Mouse (Mus musculus) brain, embryonic 14.5 days (tissue): ENCODE data around the gene Tbx6. TPM values are rescaled to one million over a fixed set of nuclear protein-coding genes. Genes with fewer than 3 reads are reported as not detected.

Experiments used
- DNase-seq: peaks from one replicate; pipeline ENCODE4 v3.0.0-alpha.2; 2011; ENCODE audit warnings: low read depth
- CTCF ChIP-seq: fragments of 200-500 bp; IDR thresholded peaks from 2 replicates; pipeline ENCODE4 v1.5.1; 2012; ENCODE audit warnings: inconsistent platforms, mild to moderate bottlenecking, moderate library complexity, borderline replicate concordance; ENCODE audit not compliant: insufficient read depth, insufficient read length; ENCODE audit errors: extremely low read depth
- POLR2A ChIP-seq: fragments of 200-500 bp; IDR thresholded peaks from 2 replicates; pipeline ENCODE4 v1.6.1; 2012; ENCODE audit warnings: mild to moderate bottlenecking, inconsistent platforms, borderline replicate concordance; ENCODE audit not compliant: poor library complexity, insufficient read depth, insufficient read length, severe bottlenecking; ENCODE audit errors: extremely low read depth
- polyA plus RNA-seq: library from polyadenylated mRNA; depleted of rRNA; stranded (reverse); fragments of >200 nt; gene quantifications from 2 replicates; pipeline ENCODE4 v1.2.3, GENCODE M21; 2012

Tbx6 gene
- polyA plus RNA-seq, 1 experiment: 1.6 TPM

DNA sequence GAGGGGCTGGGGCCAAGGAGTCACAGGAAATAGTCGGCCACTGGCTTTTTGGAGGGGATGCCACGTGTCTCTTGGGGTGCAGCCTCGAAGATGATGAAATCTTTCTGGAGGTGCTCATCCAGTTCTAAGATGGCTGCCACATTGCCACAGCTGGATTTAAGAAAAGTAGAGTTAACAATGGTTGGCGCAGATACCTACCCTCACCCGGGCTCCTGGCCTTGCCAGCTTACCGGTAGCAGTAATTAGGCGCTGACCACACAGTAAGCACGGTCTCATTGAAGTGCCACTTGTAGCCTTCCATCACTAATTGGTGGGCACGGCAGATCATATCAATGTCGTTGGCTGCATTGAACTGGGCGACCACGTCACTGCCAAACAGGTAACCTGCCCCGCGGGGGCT lies 4.9 kb downstream of the Tbx6 start:
- TF ChIP-seq POLR2A: no peak
- no peak for TF ChIP-seq CTCF
- DNase-seq: no peak

DNA sequence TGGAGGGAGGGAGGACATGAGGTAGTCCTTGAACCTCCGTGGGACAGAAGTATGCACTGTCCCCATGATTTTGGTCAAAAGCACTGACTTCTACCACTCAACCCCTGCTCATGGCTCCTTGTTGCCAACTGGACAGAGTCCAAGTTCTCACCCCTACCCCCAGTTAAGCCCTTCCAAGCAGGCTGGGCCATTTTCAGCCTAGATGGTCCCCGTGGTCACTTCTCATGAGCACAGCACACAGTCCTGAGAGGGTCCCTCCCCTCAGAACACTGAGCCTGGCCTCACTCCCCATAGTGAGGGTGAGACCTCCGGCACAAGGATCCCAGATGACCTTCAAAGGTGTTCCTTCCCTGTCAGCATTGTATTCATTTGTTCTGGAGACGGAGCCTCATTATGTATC lies 7.9 kb downstream of the Tbx6 start:
- no peak for DNase-seq
- TF ChIP-seq CTCF (no peak), POLR2A (no peak)

GRCm38 (mm10) chr7:126791851-126792720 lies 10.8 kb downstream of the Tbx6 start, which contains the start of gene Ppp4c:
Ppp4c (minus strand) TSS chr7:126792496.
- DNase-seq: peak; percentile 99
- TF ChIP-seq POLR2A (peak; percentile 64), CTCF (no peak)

DNA sequence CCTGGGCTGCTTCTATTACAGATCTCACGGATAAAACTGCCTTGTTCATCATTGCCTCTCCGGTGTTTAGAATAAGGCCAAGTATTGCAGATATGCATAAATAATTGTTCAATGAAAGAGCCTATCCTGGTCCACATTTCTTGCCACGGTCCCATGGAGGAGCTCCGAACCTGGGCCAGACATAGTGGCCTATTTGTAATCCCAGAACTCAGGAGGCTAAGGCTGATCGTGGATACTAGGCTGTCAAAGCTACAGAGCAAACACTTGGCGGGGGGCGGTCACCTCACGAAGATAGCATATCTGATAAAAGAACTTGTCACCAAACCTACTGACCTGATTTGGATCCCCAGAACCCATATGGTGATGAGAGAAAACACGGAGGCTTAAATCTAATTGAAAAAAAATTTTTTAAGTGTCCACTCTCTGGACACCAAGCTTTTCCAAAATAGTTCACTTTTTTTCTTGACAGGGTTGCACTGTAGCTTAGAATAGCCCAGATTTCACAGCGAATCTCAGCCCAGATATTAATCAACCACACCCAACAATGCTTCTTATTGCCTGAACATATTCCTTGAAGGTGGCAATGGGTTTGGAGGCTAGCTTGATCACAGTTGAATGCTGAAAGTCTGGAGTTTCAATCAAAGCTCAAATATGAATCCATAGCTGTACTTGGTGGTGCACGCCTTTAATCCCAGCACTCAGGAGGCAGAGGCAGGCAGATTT lies 11.6 kb downstream of the Tbx6 start:
- no peak for DNase-seq
- no peak for TF ChIP-seq CTCF
- no peak for TF ChIP-seq POLR2A

GRCm38 (mm10) chr7:126793456-126794270 lies 12.4 kb downstream of the Tbx6 start:
- DNase-seq: no peak
- no peak for TF ChIP-seq CTCF
- TF ChIP-seq POLR2A: no peak

- no peak for TF ChIP-seq CTCF
- no peak for DNase-seq
Measured at GRCm38 (mm10) chr7:126794271-126794605, 13.0 kb downstream of the Tbx6 start.

- no peak for TF ChIP-seq POLR2A
- TF ChIP-seq CTCF: no peak
- no peak for DNase-seq
Measured at GRCm38 (mm10) chr7:126795387-126796317, 14.4 kb downstream of the Tbx6 start.

- DNase-seq: peak; percentile 37
- TF ChIP-seq POLR2A (no peak), CTCF (no peak)
Measured at GRCm38 (mm10) chr7:126796350-126796932, 15.2 kb downstream of the Tbx6 start.

DNA sequence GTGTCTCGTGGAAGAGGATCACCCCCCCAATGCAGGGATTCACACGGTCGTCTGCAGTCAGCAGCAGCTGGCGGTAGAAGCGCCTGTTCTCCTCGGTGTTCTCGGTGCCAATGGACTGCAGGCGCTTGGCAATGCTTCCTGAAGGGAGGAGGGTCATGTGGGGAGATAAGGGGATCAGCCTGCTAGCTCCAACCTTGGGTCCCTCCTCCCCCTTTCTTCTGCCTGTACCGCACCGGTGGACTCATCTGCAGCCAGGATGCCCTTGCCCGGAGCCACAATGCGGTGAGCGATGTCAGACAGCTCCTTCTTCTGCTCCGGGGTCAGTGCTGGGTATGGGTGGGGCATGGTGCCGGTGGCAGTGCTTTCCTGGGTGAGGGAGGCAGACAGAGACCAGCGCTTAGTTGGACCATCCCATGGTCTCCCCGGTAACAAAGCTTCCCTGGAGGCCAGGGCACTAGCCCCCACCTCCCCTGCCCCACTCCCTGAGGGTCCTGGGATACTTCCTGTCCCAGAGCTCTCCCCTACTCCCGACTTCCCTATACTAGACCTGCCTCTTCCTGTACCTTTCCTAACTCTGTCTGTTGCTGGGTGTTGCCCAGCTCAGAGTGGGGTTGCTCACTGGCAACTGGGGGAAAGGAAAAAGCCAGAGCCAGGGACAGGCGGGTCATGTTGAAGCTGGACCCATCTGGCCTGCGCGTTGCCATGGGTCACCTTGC lies 16.3 kb downstream of the Tbx6 start, which contains the start of gene Fam57b:
Fam57b (plus strand) TSS at position 258 of the 716 bp plus-strand sequence.
- no peak for TF ChIP-seq POLR2A
- no peak for TF ChIP-seq CTCF
- peak; percentile 55 for DNase-seq
